Mouse (Mus musculus): ENCODE data around the gene Tmem184c.

Gene Tmem184c

GRCm38 (mm10) chr8:77610374-77610969, at the start of gene Tmem184c:
Gene Tmem184c (minus strand): TSS chr8:77610698.
- peak; percentile 99 for DNase-seq

- DNase-seq, result no peak
Measured at GRCm38 (mm10) chr8:77659534-77660080, 49.1 kb upstream of the Tmem184c start.

GRCm38 (mm10) chr8:77658356-77658755, 47.9 kb upstream of the Tmem184c start:
- DNase-seq, result no peak

DNA sequence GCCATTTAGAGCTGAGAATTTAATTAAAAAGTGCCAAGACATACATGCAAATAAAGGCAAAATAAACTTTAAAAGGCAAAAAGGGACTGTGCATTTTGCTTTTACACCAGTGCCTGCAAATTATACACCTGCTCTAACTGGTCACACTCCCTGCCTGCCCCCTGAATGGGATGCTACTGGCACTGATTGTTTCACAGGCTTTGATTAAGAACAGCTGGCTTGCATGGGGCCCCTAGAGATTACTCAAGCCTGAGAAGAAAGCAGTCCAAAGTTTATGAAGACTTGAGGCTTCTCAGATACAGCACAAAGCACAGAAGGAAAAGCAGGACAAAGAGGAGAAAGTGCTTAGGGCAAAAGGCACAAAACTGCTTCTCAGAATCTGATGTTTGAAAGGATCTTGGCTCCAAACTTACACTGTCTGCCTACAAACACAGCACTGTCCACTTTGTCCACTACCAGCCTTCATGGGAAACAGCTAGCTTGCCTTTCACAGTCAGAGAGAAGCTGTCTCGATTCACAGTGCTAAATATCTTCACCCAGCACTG, 40.2 kb upstream of the Tmem184c start:
- DNase-seq, result no peak

DNA sequence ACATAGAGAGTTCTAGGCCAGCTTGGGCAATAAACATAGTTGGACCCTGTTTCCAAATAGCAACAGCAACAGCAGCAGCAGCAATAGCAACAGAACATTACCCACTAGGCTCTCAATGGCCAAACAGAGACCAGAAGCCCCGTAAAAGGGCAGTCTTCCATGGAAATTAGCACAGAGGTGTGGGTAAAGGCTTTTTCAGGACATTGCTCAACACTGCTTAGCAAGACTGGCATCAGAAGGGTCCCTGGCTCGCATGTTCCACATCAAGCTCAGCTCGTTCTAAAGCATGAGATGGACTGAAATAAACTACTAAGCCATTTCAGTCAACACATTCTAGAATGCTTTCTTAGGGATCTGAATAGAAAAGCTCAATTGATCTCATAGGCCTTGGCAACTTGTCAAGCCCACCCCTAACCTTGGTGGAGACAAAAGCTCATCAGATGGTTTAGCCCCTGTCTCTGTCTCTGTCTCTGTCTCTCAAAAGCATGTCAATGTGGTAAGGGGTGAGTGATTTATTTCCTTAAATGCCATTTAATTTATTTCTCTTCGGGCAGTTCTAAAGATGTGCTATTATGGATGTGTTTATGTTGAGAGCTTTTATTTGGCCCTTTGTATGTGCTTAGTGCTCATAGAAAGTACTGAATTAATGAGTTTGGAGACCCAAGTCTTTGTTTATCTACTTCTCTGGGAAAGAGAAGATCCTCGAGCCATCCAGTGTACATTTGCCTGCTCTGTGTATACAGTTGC, 29.8 kb upstream of the Tmem184c start:
- no peak for DNase-seq

DNA sequence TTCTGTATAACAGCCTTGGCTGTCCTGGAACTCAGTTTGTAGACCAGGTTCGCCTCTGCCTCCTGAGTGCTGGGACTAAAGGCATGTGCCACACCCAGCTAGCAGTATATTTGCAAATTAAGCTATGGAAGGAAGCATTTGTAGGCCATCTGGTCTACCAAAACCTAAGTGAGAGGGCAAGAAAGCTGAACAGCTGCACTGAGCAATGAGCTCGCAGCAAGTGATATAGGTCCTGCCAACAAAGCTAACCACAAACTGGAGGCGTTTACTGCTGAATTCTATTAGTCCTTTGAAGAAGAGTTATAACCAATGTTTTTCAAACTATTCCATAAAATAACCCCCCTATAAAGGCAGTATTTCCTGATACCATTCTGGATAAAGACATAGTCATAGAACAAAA, 27.1 kb upstream of the Tmem184c start:
- no peak for DNase-seq

- DNase-seq, result no peak
Measured at GRCm38 (mm10) chr8:77634035-77634434, 23.5 kb upstream of the Tmem184c start.

GRCm38 (mm10) chr8:77633211-77633610, 22.7 kb upstream of the Tmem184c start:
- no peak for DNase-seq

GRCm38 (mm10) chr8:77630691-77631090, 20.2 kb upstream of the Tmem184c start:
- no peak for DNase-seq

DNA sequence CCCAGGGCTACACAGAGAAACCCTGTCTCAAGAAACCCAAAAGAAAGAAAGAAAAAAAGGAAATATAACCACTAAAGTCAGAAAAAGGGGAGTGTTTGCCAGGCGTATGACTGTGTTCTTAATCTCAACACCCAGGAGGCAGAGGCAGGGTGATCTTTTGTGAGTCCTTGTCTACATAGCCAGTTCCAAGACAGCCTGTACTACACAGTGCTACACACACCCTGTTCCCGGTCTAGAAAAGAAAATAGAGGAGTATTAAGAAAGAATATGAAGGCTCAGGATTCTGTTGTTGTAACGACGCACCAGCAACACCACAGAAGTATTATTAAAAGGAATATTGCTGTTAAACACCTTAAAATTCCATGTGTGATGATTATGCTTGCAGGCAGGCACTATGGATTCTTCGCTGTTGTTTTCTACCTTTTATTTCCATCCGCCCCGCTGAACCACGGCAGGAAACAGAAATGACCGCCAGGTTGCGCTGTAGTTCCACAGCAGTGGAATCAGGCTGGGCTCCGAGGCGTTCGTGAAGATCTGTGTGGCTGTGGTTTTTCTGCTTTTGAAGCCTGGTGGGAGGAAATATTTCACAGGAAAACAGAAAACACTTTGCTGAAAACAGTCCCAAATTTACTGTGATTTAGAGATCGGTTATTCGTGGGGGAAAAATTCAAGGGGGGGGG, 19.5 kb upstream of the Tmem184c start:
- DNase-seq, result peak; percentile 68

DNA sequence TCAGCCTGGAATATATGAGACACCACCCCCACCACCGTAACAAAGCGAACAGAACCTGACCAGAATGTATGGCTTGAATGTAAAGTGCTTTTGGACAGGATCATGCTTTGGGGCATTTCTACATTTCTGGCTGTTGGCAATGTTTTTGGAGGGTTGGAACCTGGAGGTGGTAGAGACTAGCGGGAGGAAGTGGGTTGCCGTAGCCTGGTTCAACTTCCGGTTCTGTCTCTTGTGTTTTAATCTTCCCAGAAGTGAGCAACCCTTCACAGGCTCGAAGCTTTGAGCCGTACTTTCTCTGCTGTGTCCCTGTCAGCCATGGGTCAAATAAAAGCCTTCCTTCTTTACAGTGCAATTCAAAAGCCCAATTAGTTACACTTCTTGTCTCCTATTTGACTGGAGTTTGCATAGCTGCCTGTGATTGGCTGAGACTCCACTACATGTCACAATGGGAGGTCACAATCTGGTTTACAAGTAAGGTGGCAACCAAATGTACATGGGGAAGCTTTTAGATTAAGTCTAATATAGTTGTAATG, 13.2 kb upstream of the Tmem184c start:
- DNase-seq, result no peak

- peak; percentile 58 for DNase-seq
Measured at GRCm38 (mm10) chr8:77617916-77618315, 7.4 kb upstream of the Tmem184c start.

DNA sequence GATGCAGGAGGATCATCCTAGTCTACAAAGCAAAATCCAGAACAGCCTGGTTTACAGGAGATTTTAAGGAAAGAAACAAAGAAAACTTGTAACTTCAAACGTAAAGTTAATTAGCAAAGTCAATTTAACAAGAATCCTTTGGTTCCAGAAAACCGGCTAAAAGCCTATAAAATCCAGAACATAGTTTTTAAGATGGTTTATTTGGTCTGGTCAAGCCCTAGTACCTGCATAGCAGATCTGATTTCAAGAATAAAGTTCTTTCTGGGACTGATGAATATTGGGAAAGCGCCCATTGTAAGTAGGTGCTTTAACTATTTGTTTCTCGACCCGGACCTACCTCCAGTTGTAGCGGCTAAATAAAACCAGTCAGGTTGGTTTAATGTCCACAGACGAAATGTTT, 877 bp downstream of the Tmem184c start:
- DNase-seq, result no peak

DNA sequence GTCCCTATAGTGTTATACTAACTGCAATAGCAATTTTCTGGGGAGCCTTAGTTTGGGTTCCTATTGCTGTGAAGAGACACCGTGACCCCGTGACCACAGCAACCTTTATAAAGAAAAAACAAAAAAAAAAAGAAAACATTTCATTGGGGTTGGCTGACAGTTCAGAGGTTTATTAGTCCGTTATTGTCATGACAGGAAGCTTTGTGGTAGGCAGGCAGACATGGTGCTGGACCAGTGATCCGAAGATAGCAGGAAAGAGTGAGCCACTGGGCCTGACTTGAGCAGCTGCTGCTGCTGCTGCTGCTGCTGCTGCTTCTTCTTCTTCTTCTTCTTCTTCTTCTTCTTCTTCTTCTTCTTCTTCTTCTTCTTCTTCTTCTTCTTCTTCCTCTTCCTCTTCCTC, 26.3 kb downstream of the Tmem184c start:
- no peak for DNase-seq

DNA sequence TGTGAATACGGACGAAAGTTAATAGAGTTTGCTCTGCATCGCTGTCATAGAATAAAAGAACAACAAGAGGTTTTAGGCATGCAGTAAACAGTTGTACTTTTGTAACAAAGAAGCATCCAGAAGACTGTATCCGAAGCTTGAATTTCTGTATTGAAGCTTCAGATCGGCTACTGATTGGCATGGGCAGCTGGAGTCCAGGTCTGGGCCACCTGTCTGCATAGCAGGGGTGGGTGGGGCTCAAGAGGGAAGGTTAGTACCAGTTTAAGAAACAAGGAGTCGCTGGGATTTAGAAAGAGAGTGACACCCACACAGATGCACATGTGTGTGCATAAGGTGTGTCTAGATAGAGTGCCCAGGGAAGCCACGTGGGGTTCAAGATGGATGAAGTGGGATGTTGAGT, 32.8 kb downstream of the Tmem184c start:
- DNase-seq, result no peak

DNA sequence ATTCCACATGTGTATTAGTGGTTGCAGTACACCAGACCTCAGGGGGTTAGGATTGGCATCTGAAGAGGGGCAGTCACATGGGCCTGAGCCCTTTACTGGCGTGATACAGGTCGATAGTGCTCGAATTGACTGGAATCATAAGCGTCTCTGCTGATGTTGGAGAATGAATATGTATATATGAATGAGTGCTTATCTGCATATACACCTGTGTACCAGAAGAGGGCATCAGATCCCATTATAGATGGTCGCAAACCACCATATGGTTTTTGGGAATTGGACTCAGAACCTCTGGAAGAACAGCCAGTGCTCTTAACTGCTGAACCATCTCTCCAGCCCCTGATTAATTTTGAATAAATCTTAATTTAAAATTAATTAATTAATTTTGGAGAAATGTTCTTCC, 36.3 kb downstream of the Tmem184c start:
- no peak for DNase-seq

GRCm38 (mm10) chr8:77561441-77561840, 49.1 kb downstream of the Tmem184c start:
- DNase-seq, result no peak

DNA sequence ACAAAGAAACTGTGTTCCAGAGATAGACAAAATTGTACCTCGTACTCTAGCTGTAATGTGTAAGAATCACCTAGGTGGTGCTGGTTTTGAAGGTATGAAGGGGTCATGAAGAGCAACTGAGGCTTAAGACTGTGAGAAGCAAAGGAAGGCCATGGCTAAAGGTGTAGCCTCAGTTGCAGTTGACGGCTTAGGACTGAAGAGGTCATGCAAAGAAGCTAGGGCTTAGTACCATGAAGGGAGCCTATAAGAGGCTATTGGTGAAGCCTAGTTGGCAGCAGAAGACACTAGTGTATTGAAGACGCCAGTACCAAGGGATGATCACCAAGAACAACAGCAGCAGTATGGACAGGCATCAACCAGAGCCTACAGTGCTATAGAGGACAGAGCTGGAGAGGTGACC, 58.0 kb downstream of the Tmem184c start:
- DNase-seq, result no peak

- DNase-seq, result peak; percentile 62
Measured at GRCm38 (mm10) chr8:77549881-77550580, 60.5 kb downstream of the Tmem184c start.

DNA sequence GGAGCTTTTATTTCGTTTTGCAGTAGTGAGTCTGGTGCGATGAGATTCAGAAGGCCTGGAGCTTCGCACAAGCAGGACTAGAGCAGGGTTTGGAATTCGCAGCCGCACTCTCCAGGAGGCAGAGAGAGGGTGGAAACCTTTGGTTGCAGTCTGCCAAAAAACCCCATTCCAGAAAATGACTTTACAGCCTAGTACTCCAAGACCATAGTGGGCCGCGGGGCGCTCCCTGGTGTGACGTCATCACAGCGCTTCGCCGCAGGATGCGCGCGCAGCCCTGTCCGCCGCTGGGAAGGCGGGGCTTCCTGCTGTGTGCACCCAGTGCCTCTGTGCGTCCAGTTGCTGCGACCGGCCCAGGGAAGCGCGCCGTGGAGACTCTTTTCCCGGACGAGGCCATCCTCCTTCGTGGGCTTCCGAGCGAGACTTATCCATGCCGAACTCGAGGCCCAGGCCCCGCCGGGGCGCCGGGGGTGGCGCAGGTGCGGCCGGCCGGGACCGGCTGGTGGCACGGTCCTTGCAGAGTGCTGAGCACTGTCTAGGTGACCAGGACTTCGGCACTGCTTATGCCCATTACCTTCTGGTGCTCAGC, 61.3 kb downstream of the Tmem184c start, which contains the start of gene Prmt9:
TSS of gene Prmt9 (plus strand) at position 277 of the 586 bp plus-strand sequence.
- peak; percentile 95 for DNase-seq

Measured in kidney, adult 9 months (tissue).